Mouse (Mus musculus): ENCODE results near the gene Treml4. TPM values are rescaled to one million over a fixed set of nuclear protein-coding genes. Genes with fewer than 3 reads are reported as not detected.

Gene Treml4
- not detected in 2 replicates for polyA plus RNA-seq (2011; ENCODE audit: insufficient read depth, insufficient read length, low read depth, missing spikeins)

DNA sequence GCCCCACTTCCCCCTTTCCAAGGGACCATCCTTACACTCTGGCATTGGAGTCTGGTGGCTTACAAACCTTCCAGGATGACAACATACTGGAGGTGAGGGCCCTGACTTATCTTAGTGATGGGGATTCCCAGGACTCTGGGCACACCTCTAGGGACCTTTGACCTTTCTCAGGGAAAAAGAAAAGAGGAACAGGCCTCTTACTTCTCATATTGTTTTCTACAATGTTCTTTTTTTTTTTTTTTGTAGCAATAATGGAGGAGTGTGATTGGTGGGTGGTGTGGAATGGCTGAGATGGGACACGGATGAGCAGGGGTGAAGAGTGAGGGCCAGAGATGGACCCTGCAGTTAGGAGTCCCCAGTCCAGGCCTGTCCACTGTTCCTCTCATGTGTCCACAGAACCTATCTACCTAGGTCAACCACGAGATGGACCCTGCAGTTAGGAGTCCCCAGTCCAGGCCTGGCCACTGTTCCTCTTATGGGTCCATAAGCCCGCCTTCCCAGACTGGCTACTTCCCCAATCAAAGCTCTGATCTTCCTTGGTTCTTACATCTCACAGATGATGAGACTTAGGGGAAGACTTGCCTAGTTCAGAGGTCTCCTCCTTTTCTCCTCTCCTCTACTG lies at the start of gene Treml4:
Gene Treml4 (plus strand): TSS at position 555 of the 622 bp plus-strand sequence.
- no peak within 1 kb of the TSS for H3K4me3 ChIP-seq (ENCODE audit: low read depth, low read length)
- H3K36me3 ChIP-seq (ENCODE audit: control insufficient read depth, insufficient read depth, low read length, poor library complexity, severe bottlenecking), result no peaks in the 10 kb centered on the region
- H3K27ac ChIP-seq (ENCODE audit: insufficient read depth, low read length), result no peak within 1 kb of the TSS
- H3K27me3 ChIP-seq (ENCODE audit: control insufficient read depth, insufficient read depth, low read length, poor library complexity, severe bottlenecking), result no peaks in the 10 kb centered on the region
- no peak within 1 kb of the TSS for H3K9ac ChIP-seq (ENCODE audit: low read depth, poor library complexity, severe bottlenecking)
- peaks cover 5% of the 10 kb centered on the region; the same call in 1 of the 2 replicates for H3K9me3 ChIP-seq (replicated peaks; ENCODE audit: control insufficient read depth, insufficient read depth, low read length, poor library complexity, severe bottlenecking)
- TF ChIP-seq EP300 (IDR thresholded peaks at IDR 0.05; ENCODE audit: insufficient read depth, low read depth, low read length) (no peak), POLR2A (IDR thresholded peaks at IDR 0.05; ENCODE audit: insufficient read depth, low read length) (no peak), CTCF (IDR thresholded peaks at IDR 0.05; ENCODE audit: low read depth, low read length) (no peak)
- H3K4me1 ChIP-seq (ENCODE audit: control insufficient read depth, insufficient read depth, low read length), result no peaks in the 10 kb centered on the region

DNA sequence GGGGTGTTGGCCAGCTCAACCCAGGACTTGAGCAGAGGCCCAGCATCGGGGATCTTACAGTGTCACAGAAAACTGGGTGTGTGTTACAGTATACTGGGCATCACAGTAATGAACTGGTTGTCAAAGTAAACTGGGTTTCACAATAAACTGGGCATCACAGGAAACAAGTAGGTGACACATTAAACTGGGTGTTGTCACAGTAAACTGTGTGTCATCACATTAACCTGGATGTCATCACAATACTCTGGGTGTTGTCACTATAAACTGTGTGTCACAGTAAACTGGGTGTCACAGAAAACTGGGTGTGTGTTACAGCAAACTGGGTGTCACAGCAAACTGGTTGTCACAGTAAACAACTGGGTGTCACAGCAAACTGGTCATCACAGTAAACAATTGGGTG lies 48.7 kb upstream of the Treml4 start:
- H3K27ac ChIP-seq (ENCODE audit: insufficient read depth, low read length), result no peak overlapping the region
- H3K9ac ChIP-seq (ENCODE audit: low read depth, poor library complexity, severe bottlenecking), result no peak overlapping the region
- H3K4me1 ChIP-seq (ENCODE audit: control insufficient read depth, insufficient read depth, low read length), result no peaks in the 10 kb centered on the region
- H3K27me3 ChIP-seq (ENCODE audit: control insufficient read depth, insufficient read depth, low read length, poor library complexity, severe bottlenecking), result no peaks in the 10 kb centered on the region
- TF ChIP-seq EP300 (IDR thresholded peaks at IDR 0.05; ENCODE audit: insufficient read depth, low read depth, low read length) (no peak), CTCF (IDR thresholded peaks at IDR 0.05; ENCODE audit: low read depth, low read length) (no peak), POLR2A (IDR thresholded peaks at IDR 0.05; ENCODE audit: insufficient read depth, low read length) (no peak)
- no peak overlapping the region for H3K4me3 ChIP-seq (ENCODE audit: low read depth, low read length)
- no peaks in the 10 kb centered on the region for H3K36me3 ChIP-seq (ENCODE audit: control insufficient read depth, insufficient read depth, low read length, poor library complexity, severe bottlenecking)
- no peaks in the 10 kb centered on the region for H3K9me3 ChIP-seq (replicated peaks; ENCODE audit: control insufficient read depth, insufficient read depth, low read length, poor library complexity, severe bottlenecking)

DNA sequence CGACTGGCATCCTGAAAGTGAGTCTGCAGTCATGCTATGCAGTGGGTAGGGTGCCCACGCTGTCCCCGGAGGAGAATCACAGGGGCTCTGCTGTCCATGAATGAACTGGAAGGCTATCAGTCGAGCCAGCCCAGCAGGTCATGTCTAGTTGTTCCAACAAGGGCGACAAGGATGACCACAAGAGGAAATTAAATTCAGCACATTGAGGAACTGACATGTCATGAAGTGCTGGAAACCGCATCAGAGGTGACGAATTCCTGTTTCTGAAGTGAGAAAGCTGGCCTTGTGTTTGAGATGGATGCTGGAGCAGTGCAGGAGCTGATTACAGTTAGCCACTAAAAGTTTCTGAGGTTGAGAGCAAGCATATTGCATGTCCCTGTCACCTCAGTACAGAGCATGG lies 33.4 kb upstream of the Treml4 start:
- no peak overlapping the region for H3K9ac ChIP-seq (ENCODE audit: low read depth, poor library complexity, severe bottlenecking)
- no peaks in the 10 kb centered on the region for H3K9me3 ChIP-seq (replicated peaks; ENCODE audit: control insufficient read depth, insufficient read depth, low read length, poor library complexity, severe bottlenecking)
- no peak overlapping the region for H3K27ac ChIP-seq (ENCODE audit: insufficient read depth, low read length)
- no peak overlapping the region for H3K4me3 ChIP-seq (ENCODE audit: low read depth, low read length)
- H3K27me3 ChIP-seq (ENCODE audit: control insufficient read depth, insufficient read depth, low read length, poor library complexity, severe bottlenecking), result no peaks in the 10 kb centered on the region
- TF ChIP-seq EP300 (IDR thresholded peaks at IDR 0.05; ENCODE audit: insufficient read depth, low read depth, low read length), result no peak
- TF ChIP-seq CTCF (IDR thresholded peaks at IDR 0.05; ENCODE audit: low read depth, low read length), result no peak
- no peak for TF ChIP-seq POLR2A (IDR thresholded peaks at IDR 0.05; ENCODE audit: insufficient read depth, low read length)
- no peaks in the 10 kb centered on the region for H3K36me3 ChIP-seq (ENCODE audit: control insufficient read depth, insufficient read depth, low read length, poor library complexity, severe bottlenecking)
- no peaks in the 10 kb centered on the region for H3K4me1 ChIP-seq (ENCODE audit: control insufficient read depth, insufficient read depth, low read length)

DNA sequence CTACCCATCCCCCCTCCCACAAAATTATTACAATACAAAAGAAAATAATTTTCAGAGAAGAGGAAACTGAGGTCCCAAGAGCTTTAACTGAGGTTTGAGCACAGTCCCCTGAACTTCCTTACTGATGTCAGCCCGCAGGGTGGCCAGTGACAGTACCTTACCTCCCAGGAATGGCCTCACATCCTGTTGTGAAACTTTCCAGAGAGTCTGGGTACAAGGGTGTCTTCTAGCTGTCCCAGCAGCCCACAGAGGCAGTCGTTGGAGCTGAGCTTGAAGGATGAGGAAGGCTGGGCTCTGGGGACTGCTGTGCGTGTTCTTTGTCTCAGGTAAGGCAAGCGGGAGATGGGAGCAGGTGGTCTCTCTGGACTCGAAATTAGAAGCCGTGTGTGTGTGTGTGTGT lies 31.6 kb upstream of the Treml4 start, which contains the start of gene Trem1:
Gene Trem1 (plus strand): TSS at position 251 of the 400 bp plus-strand sequence.
- no peak within 1 kb of the TSS for H3K9ac ChIP-seq (ENCODE audit: low read depth, poor library complexity, severe bottlenecking)
- no peak within 1 kb of the TSS for H3K4me3 ChIP-seq (ENCODE audit: low read depth, low read length)
- H3K4me1 ChIP-seq (ENCODE audit: control insufficient read depth, insufficient read depth, low read length), result no peaks in the 10 kb centered on the region
- TF ChIP-seq CTCF (IDR thresholded peaks at IDR 0.05; ENCODE audit: low read depth, low read length), result no peak
- TF ChIP-seq POLR2A (IDR thresholded peaks at IDR 0.05; ENCODE audit: insufficient read depth, low read length), result no peak
- no peak for TF ChIP-seq EP300 (IDR thresholded peaks at IDR 0.05; ENCODE audit: insufficient read depth, low read depth, low read length)
- H3K36me3 ChIP-seq (ENCODE audit: control insufficient read depth, insufficient read depth, low read length, poor library complexity, severe bottlenecking), result no peaks in the 10 kb centered on the region
- no peaks in the 10 kb centered on the region for H3K27me3 ChIP-seq (ENCODE audit: control insufficient read depth, insufficient read depth, low read length, poor library complexity, severe bottlenecking)
- H3K9me3 ChIP-seq (replicated peaks; ENCODE audit: control insufficient read depth, insufficient read depth, low read length, poor library complexity, severe bottlenecking), result no peaks in the 10 kb centered on the region
- no peak within 1 kb of the TSS for H3K27ac ChIP-seq (ENCODE audit: insufficient read depth, low read length)

DNA sequence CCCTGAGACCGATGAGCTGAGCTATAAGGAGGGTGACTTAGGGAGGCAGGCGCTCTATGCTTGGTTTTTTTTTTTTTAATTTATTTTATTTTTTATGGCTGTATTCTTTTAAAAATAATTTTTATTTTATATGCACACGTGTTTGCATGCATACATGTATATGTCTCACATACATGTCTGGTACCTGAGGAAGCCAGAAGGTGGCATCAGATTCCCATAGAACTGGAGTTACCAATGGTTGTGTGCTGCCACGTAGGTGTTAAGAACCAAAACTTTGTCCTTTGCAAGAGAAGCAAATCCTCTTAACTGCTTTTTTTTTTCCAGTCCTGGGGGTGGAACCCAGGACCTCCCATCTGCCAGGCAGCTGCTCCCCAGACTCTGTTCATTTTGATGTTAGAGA lies 30.3 kb upstream of the Treml4 start:
- Histone ChIP-seq H3K4me3 (ENCODE audit: low read depth, low read length) (no peak overlapping the region), H3K4me1 (ENCODE audit: control insufficient read depth, insufficient read depth, low read length) (no peaks in the 10 kb centered on the region), H3K27me3 (ENCODE audit: control insufficient read depth, insufficient read depth, low read length, poor library complexity, severe bottlenecking) (no peaks in the 10 kb centered on the region), H3K27ac (ENCODE audit: insufficient read depth, low read length) (no peak overlapping the region), H3K9ac (ENCODE audit: low read depth, poor library complexity, severe bottlenecking) (no peak overlapping the region), H3K36me3 (ENCODE audit: control insufficient read depth, insufficient read depth, low read length, poor library complexity, severe bottlenecking) (no peaks in the 10 kb centered on the region), H3K9me3 (replicated peaks; ENCODE audit: control insufficient read depth, insufficient read depth, low read length, poor library complexity, severe bottlenecking) (no peaks in the 10 kb centered on the region)
- TF ChIP-seq EP300 (IDR thresholded peaks at IDR 0.05; ENCODE audit: insufficient read depth, low read depth, low read length) (no peak), CTCF (IDR thresholded peaks at IDR 0.05; ENCODE audit: low read depth, low read length) (no peak), POLR2A (IDR thresholded peaks at IDR 0.05; ENCODE audit: insufficient read depth, low read length) (no peak)

DNA sequence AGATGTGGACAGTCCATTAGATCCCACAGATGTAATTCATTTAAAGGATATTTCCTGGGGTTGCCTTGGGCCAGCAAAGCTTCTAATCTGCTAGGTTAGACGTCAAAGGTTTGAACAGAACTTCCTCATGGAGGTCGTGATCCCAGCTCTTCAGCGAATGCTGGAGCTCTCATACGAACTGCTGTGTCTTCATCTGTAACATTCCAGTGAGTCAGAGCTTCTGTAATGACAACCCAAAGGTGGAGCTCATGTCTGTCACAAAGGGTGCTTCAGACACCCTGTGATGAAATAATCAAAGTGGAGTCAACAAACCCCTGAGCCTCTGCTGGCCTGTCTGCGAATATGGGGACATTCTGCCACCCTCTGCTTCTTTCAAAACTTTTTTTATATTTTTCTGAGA lies 29.5 kb upstream of the Treml4 start:
- no peaks in the 10 kb centered on the region for H3K4me1 ChIP-seq (ENCODE audit: control insufficient read depth, insufficient read depth, low read length)
- no peak overlapping the region for H3K27ac ChIP-seq (ENCODE audit: insufficient read depth, low read length)
- no peak overlapping the region for H3K4me3 ChIP-seq (ENCODE audit: low read depth, low read length)
- no peaks in the 10 kb centered on the region for H3K27me3 ChIP-seq (ENCODE audit: control insufficient read depth, insufficient read depth, low read length, poor library complexity, severe bottlenecking)
- TF ChIP-seq EP300 (IDR thresholded peaks at IDR 0.05; ENCODE audit: insufficient read depth, low read depth, low read length), result no peak
- no peak overlapping the region for H3K9ac ChIP-seq (ENCODE audit: low read depth, poor library complexity, severe bottlenecking)
- H3K9me3 ChIP-seq (replicated peaks; ENCODE audit: control insufficient read depth, insufficient read depth, low read length, poor library complexity, severe bottlenecking), result no peaks in the 10 kb centered on the region
- no peaks in the 10 kb centered on the region for H3K36me3 ChIP-seq (ENCODE audit: control insufficient read depth, insufficient read depth, low read length, poor library complexity, severe bottlenecking)

Data from ES-Bruce4 (cell line).